Mouse (Mus musculus): ENCODE data around the gene Phf21a. TPM values are rescaled to one million over a fixed set of nuclear protein-coding genes. Genes with fewer than 3 reads are reported as not detected.
"Not testable (repeated sequence)": the region's sequence is repeated elsewhere in the genome, so short reads cannot be mapped to it uniquely, and the experiment has no call there.

The Phf21a gene
- polyA plus RNA-seq, 1 experiment from 2014 or later = 2.6 TPM

DNA sequence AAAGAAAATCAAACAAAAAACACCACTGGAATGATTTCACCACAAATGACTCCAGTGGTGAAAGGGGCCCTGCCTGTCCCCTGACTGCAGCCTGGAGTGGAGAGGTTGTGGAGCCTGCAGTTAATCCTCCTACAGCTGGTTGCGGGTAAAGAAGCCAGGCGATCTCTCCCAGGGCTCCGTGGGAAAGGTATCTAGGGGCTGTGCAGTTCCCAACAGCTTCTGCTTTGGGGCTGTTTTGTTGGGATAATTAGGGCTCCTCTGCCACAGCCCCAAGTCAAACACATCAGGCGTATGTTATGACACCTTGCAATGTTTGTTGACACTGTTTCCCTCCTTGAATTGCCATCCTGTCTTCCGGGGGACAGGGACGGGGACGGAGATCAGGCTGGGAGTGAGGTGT is 47.5 kb downstream of the Phf21a start:
- H3K27me3 ChIP-seq = no peaks in the 10 kb centered on the region
- no peak overlapping the region for H3K9ac ChIP-seq
- no peaks in the 10 kb centered on the region for H3K4me1 ChIP-seq (replicated peaks)
- H3K4me3 ChIP-seq (replicated peaks) = no peak overlapping the region
- no peak overlapping the region for H3K4me2 ChIP-seq
- H3K36me3 ChIP-seq (replicated peaks) = no peaks in the 10 kb centered on the region
- WGBS (ENCODE audit: insufficient replicate concordance) = 47% methylated on average over 7 of the region's 7 CpGs
- no peak overlapping the region for H3K27ac ChIP-seq (replicated peaks)
- H3K9me3 ChIP-seq (replicated peaks) = no peaks in the 10 kb centered on the region
- no peak for ATAC-seq (ENCODE audit: insufficient read depth)

DNA sequence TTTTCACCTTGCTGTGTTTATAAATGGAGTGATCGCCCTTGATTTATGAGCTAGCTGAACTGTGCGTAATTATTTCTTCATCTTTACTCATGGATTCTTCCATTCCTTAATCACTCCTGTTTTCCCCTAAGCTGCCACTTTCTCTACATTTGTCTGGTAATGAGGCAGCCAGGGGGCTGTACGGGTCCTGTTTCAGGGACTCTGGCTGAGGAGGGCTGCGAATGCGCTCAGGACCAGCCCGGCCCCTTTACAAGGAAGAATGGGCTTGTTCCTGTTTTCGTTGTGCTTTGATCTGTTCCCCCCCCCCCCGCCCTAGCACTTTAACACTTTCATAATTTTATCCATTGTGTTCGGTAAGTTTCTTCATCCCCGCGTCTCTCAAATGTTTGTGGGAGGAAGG is 48.2 kb downstream of the Phf21a start:
- Histone ChIP-seq H3K4me1 (replicated peaks) (no peaks in the 10 kb centered on the region), H3K4me2 (peak overlapping the region; percentile 21; the same call in 1 of the 2 replicates), H3K4me3 (replicated peaks) (no peak overlapping the region), H3K27me3 (no peaks in the 10 kb centered on the region), H3K27ac (replicated peaks) (no peak overlapping the region), H3K36me3 (replicated peaks) (no peaks in the 10 kb centered on the region), H3K9ac (no peak overlapping the region), H3K9me3 (replicated peaks) (no peaks in the 10 kb centered on the region)
- ATAC-seq (ENCODE audit: insufficient read depth) = no peak
- 13% methylated on average over 11 of the region's 11 CpGs for WGBS (ENCODE audit: insufficient replicate concordance)

DNA sequence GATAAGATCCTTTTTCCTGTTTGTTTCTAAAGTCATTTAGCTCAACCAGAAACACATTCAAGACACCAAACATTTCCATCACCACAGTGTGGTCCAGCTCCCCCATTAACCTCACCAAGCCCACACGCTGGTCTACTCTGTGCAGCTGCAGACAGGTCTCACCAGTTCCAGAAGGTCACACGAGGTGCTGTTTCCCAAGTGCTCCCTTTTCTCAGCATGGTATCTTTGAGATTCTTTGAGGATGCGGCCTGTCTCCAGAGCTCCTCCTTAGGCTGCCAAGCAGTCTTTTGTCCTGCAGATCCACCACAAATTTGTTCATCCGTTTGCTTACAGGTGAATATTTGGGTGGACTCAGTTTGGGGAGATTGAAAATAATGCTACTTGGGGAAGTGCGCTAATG is 51.0 kb downstream of the Phf21a start:
- no peaks in the 10 kb centered on the region for H3K27me3 ChIP-seq
- ATAC-seq (ENCODE audit: insufficient read depth) = no peak
- no peaks in the 10 kb centered on the region for H3K4me1 ChIP-seq (replicated peaks)
- H3K9ac ChIP-seq = no peak overlapping the region
- H3K27ac ChIP-seq (replicated peaks) = no peak overlapping the region
- 41% methylated on average over 5 of the region's 5 CpGs for WGBS (ENCODE audit: insufficient replicate concordance)
- H3K9me3 ChIP-seq (replicated peaks) = no peaks in the 10 kb centered on the region
- H3K36me3 ChIP-seq (replicated peaks) = no peaks in the 10 kb centered on the region
- H3K4me2 ChIP-seq = no peak overlapping the region
- H3K4me3 ChIP-seq (replicated peaks) = no peak overlapping the region

DNA sequence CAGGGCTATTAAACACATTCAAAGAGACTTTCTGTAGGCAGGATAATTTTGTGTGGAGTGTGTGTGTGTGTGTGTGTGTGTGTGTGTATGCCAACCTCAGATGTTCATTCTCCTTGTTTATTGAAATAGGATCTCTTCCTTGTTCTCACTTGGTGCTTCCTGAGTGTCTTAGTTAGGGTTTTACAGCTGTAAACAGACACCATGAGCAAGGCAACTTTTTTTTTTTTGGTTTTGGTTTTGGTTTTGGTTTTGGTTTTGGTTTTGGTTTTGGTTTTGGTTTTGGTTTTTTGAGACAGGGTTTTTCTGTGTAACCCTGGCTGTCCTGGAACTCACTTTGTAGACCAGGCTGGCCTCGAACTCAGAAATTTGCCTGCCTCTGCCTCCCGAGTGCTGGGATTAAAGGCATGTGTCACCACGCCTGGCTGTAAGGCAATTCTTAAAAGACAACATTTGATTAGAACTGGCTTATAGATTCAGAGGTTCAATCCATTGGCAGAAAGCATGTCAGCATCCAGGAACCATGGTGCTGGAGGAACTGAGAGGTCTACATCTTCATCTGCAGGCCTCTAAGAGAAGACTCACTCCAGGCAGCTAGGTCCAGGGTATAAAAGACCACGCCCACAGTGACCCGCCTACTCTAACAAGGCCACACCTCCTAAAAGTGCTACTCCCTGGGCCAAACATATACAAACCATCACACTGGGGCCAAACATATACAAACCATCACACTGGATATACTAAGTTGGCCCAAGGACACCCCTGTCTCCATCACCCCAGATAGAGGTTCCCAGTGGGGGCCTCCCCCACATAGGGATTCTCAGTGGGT is 55.2 kb downstream of the Phf21a start:
- ATAC-seq (ENCODE audit: insufficient read depth); H3K36me3 ChIP-seq (replicated peaks); H3K27me3 ChIP-seq; H3K9ac ChIP-seq; H3K4me2 ChIP-seq; H3K4me3 ChIP-seq (replicated peaks); H3K27ac ChIP-seq (replicated peaks); H3K9me3 ChIP-seq (replicated peaks); H3K4me1 ChIP-seq (replicated peaks): not testable (repeated sequence)
- WGBS (ENCODE audit: insufficient replicate concordance) = 67% methylated on average over 5 of the region's 5 CpGs

DNA sequence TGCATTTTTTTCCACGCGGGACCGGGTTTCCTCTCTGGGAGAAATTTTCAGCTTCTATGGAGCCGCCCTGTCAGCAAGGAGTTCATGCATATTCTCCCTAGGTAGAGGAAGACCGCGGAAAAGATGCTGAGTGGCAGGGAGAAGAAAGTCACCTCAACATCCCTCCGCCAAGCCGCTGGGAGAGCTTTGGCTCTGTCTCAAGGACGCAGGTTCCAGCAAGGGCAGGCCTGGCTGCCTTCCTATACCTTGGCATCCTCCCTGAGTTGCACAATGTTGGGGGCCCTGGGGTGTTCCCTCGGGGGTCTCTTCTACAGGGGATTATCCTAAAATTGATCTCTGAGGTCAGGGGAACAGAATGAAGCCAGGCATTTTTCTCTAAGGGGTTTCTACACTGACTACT is 71.4 kb downstream of the Phf21a start:
- no peak overlapping the region for H3K4me2 ChIP-seq
- WGBS (ENCODE audit: insufficient replicate concordance) = 58% methylated on average over 10 of the region's 10 CpGs

DNA sequence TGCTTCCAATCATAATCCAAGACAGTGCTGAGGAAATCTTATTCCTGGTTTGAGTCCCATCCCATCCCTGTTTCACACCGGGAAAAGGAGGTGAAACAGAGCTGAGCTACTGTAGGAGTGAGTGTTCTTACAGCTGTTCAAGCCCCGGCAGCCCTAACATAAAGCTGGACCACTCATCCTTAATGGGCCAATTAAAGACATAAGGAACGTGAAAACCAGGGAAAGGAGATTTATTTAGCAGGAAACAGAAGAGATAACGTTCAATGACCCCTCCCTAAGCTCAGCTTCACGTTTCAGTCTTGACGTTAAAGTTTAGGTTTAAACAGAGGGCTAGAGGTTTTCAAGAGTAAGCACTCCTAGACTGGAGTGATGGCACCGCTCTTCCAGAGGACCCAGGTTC is 74.0 kb downstream of the Phf21a start:
- Histone ChIP-seq H3K9me3 (replicated peaks) (no peaks in the 10 kb centered on the region), H3K4me2 (no peak overlapping the region), H3K27ac (replicated peaks) (no peak overlapping the region), H3K4me3 (replicated peaks) (no peak overlapping the region), H3K36me3 (replicated peaks) (no peaks in the 10 kb centered on the region), H3K9ac (no peak overlapping the region), H3K27me3 (no peaks in the 10 kb centered on the region), H3K4me1 (replicated peaks) (no peaks in the 10 kb centered on the region)
- ATAC-seq (ENCODE audit: insufficient read depth) = no peak
- WGBS (ENCODE audit: insufficient replicate concordance) = 33% methylated on average over 7 of the region's 7 CpGs

More for the DNA sequence above, 71.4 kb downstream of the Phf21a start:
- Histone ChIP-seq H3K27ac (replicated peaks) (no peak overlapping the region), H3K36me3 (replicated peaks) (no peaks in the 10 kb centered on the region), H3K27me3 (no peaks in the 10 kb centered on the region), H3K9me3 (replicated peaks) (no peaks in the 10 kb centered on the region), H3K9ac (no peak overlapping the region), H3K4me3 (replicated peaks) (no peak overlapping the region), H3K4me1 (replicated peaks) (no peaks in the 10 kb centered on the region)
- no peak for ATAC-seq (ENCODE audit: insufficient read depth)

DNA sequence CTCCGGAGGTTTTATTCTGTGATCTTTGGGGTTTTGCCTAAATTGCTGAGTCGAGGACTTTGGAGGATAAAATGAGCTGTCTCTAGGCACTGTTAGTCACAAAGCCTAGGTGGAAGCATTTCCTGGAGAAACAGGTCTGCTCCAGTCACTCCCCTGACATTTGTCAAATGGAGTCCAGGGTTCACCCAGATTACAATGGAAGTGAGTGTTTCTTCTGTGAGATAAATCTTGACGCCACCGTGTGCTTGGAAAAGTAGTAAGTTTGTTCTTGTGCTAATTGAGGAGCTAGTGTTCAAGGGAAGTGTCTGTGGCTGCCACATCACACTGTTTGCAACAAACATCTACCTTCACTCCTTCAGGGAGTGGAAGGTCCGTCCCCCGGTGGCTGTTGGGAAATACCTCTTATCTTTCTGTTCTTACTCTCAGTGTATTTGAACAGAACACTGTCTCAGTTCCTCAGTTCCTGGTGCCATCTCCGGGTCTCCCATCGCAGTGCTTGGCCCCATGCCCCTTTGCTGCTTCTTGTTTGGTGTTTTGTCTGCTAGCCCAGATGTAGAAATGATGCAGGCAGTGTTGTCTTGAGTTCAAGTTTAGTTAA is 78.2 kb downstream of the Phf21a start:
- ATAC-seq (ENCODE audit: insufficient read depth) = no peak
- H3K9ac ChIP-seq = no peak overlapping the region
- H3K9me3 ChIP-seq (replicated peaks) = no peaks in the 10 kb centered on the region
- no peaks in the 10 kb centered on the region for H3K36me3 ChIP-seq (replicated peaks)
- H3K4me2 ChIP-seq = no peak overlapping the region
- no peak overlapping the region for H3K4me3 ChIP-seq (replicated peaks)
- peaks cover 17% of the 10 kb centered on the region for H3K27me3 ChIP-seq
- 43% methylated on average over 8 of the region's 8 CpGs for WGBS (ENCODE audit: insufficient replicate concordance)
- H3K27ac ChIP-seq (replicated peaks) = no peak overlapping the region
- H3K4me1 ChIP-seq (replicated peaks) = peaks cover 7% of the 10 kb centered on the region

DNA sequence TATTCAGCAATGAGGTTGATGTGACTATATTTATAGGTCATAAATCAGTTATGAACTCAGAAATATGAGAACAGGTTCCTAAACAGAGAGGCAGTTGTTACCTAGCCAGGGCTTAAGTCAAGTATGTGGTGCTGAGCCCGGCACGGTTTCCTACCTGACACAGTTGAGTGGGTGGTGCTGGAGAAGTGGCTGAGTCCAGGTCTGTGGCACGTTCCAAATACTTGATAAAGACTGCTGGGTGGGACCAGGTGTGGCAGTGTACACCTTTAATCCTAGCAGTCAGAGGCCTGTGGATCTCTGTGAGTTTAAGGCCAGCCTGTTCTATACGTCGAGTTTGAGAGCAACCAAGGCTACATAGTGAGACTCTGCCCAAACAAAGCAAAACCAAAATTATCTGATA is 79.4 kb downstream of the Phf21a start:
- no peaks in the 10 kb centered on the region for H3K9me3 ChIP-seq (replicated peaks)
- ATAC-seq (ENCODE audit: insufficient read depth) = no peak
- peaks cover 7% of the 10 kb centered on the region for H3K4me1 ChIP-seq (replicated peaks)
- H3K4me3 ChIP-seq (replicated peaks) = no peak overlapping the region
- H3K27me3 ChIP-seq = peaks cover 26% of the 10 kb centered on the region
- whole genome bisulfite sequencing (ENCODE audit: insufficient replicate concordance) = 74% methylated on average over 5 of the region's 5 CpGs
- no peak overlapping the region for H3K4me2 ChIP-seq
- H3K9ac ChIP-seq = no peak overlapping the region
- no peaks in the 10 kb centered on the region for H3K36me3 ChIP-seq (replicated peaks)
- no peak overlapping the region for H3K27ac ChIP-seq (replicated peaks)

DNA sequence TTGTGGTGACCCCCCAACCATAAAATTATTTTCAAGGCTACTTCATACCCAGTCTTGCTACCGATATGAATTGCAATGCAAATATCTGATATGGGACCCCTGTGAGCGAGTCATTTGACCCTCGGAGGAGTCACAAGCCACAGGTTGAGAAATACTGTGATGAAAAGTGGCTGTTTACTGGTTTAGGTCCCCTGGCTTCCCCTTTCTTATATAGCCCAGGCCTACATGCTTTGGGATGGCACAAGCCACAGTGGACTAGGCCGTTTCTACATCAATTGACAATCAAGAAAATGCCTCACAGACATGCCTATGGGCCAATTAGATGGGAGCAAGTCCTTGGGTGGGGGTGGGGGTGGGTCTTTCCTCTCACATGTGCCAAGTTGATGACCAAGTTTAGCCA is 80.3 kb downstream of the Phf21a start:
- Histone ChIP-seq H3K9me3 (replicated peaks) (no peaks in the 10 kb centered on the region), H3K9ac (no peak overlapping the region), H3K4me2 (no peak overlapping the region), H3K36me3 (replicated peaks) (no peaks in the 10 kb centered on the region), H3K4me3 (replicated peaks) (no peak overlapping the region), H3K4me1 (replicated peaks) (peaks cover 7% of the 10 kb centered on the region), H3K27me3 (peaks cover 26% of the 10 kb centered on the region), H3K27ac (replicated peaks) (no peak overlapping the region)
- ATAC-seq (ENCODE audit: insufficient read depth) = no peak
- 58% methylated on average over 4 of the region's 4 CpGs for WGBS (ENCODE audit: insufficient replicate concordance)

DNA sequence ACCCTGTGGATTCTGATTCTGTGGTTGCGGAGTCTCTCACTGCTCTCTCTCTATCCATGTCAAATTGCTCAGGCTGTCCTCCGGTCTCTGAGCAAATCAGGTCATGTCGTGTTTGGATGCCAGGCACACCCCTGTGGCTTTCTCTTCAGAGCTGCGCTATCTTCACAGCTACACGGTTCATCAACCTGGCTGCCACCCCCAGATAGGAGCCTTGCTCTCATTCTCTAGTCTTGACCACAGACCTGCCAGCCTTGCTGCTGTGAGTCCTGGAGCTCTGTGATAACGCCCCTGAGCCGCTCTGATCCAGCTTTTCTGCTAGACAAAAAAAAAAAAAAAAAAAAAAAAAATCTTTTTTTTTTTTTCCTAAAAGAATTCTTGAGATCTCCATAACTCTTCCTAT is 81.3 kb downstream of the Phf21a start:
- H3K36me3 ChIP-seq (replicated peaks) = no peaks in the 10 kb centered on the region
- H3K9me3 ChIP-seq (replicated peaks) = no peaks in the 10 kb centered on the region
- no peak overlapping the region for H3K9ac ChIP-seq
- peaks cover 30% of the 10 kb centered on the region for H3K27me3 ChIP-seq
- 18% methylated on average over 7 of the region's 7 CpGs for WGBS (ENCODE audit: insufficient replicate concordance)
- ATAC-seq (ENCODE audit: insufficient read depth) = peak; percentile 89
- no peak overlapping the region for H3K4me3 ChIP-seq (replicated peaks)
- H3K4me2 ChIP-seq = no peak overlapping the region
- no peak overlapping the region for H3K27ac ChIP-seq (replicated peaks)
- H3K4me1 ChIP-seq (replicated peaks) = peaks cover 7% of the 10 kb centered on the region

DNA sequence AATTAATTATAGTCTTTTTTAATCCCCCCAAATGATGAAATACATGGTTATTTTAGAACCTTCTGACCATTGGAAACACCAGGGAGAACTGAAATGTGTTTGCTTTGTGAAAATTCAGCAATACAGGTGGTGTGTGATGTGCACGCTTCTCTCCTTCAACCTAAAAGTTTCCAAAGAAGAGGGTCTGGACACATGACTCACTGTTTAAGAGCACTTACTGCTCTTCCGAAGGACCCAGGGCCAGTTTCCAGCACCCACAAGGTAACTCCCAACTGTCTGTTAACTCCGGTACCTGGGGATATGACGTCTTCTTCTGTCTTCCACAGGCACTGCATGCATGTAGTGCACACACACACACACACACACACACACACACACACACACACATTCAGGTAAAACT is 82.1 kb downstream of the Phf21a start:
- no peak for ATAC-seq (ENCODE audit: insufficient read depth)
- H3K4me2 ChIP-seq = no peak overlapping the region
- WGBS (ENCODE audit: insufficient replicate concordance) = 73% methylated on average over 4 of the region's 4 CpGs
- H3K27ac ChIP-seq (replicated peaks) = no peak overlapping the region
- peaks cover 36% of the 10 kb centered on the region for H3K27me3 ChIP-seq
- H3K4me3 ChIP-seq (replicated peaks) = no peak overlapping the region
- H3K36me3 ChIP-seq (replicated peaks) = no peaks in the 10 kb centered on the region
- H3K4me1 ChIP-seq (replicated peaks) = peaks cover 7% of the 10 kb centered on the region
- H3K9me3 ChIP-seq (replicated peaks) = no peaks in the 10 kb centered on the region
- no peak overlapping the region for H3K9ac ChIP-seq

Measured in liver, embryonic 15.5 days (tissue).